Comparison of ENCODE assay signal across 11 mouse cellular contexts in the genomic region with DNA sequence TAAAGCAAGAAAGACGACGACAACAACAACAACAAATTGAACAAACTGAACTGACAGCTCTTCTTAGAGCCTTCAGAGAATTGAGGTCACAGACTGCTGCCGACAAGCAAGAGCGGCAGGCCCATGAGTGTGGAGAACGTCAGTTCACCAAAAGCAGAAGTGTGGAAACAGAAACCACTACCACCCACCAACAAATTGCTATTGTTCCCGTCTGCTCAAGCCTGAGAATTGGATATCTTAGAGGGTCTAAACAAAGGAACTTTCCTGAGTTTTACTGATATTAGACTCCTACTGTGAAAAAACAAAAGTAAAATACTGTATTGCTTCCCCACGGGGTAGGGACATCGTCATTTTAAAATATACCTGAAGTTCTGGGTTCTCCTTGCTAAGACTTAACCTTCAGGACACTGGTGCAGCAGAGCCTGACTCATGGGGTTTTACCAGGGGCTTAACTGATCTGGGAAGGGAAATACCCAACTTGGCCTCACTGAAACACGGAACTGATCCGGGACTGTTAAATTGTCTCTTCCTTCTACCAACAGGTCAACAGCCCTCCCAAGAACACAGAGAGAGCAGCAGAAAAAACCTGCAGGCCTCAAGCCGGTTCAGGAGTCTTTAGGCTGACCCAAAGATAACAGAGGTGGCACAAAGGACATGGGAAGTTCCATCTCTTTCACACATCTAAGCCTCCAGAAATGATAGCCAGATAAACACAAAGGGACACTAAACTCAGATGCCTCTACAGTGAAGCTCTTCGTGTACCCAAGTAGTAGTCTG.
A peak's percentile ranks its signal among the peaks of the same experiment; 100 is the strongest.
DNase-seq lines count a peak whose midpoint lies in the region; ATAC-seq and TF ChIP-seq lines count a peak whose summit lies in the region.
"Had no signal": no experiment of that assay in that cellular context is flagged by ENCODE, and none has a peak within 500 bp of the region (broad histone marks: within the 10 kb centered on the region; RNA-seq: fewer than 3 reads in every experiment).

No protein-coding gene starts in this region.

- DNase-seq in liver, adult 2 months (ENCODE audit: extremely low read depth, low read depth, low spot score), result peak; percentile 40
- DNase-seq in liver, result no peak
- peak; percentile 21 to 44 for DNase-seq in thymus, adult 18-20 months
- no peak for DNase-seq in midbrain, postnatal 0 days (ENCODE audit: low spot score)
- no peak for DNase-seq in frontal cortex, postnatal 25 days (ENCODE audit: low spot score in 2 of 2)
- no peak for DNase-seq in urinary bladder, postnatal 4 days (ENCODE audit: low spot score in 2 of 2)
- DNase-seq: kidney, adult 9 months had no signal

- no peak for TF ChIP-seq POLR2A in liver, adult 2 months (IDR thresholded peaks at IDR 0.05; ENCODE audit: extremely low read depth, insufficient read depth, low read length)

- no peak for TF ChIP-seq CTCF in liver, adult 2 months (IDR thresholded peaks at IDR 0.05; ENCODE audit: low read depth, low read length)
- no peak for TF ChIP-seq CTCF in midbrain, postnatal 0 days (IDR thresholded peaks at IDR 0.05)

- H3K4me1 ChIP-seq in liver, adult 2 months (ENCODE audit: control insufficient read depth, insufficient read depth, low read length), result no peaks in the 10 kb centered on the region
- no peaks in the 10 kb centered on the region; the same call in 1 of the 2 replicates for H3K4me1 ChIP-seq in midbrain, postnatal 0 days (ENCODE audit: insufficient read depth, low read length)

- H3K4me2 ChIP-seq in midbrain, postnatal 0 days (ENCODE audit: low read depth, low read length, poor library complexity, severe bottlenecking), result no peak overlapping the region
- H3K4me2 ChIP-seq: limb, embryonic 15.5 days; neural tube, embryonic 13.5 days had no signal

- H3K79me2 ChIP-seq in liver, adult 2 months (ENCODE audit: control insufficient read depth, insufficient read depth, low read length), result no peaks in the 10 kb centered on the region

- peak; percentile 29 for ATAC-seq in activated CD4-positive, CD25-positive, alpha-beta regulatory T cell, adult 4 months
- ATAC-seq in megakaryocyte, adult 5-6 weeks (ENCODE audit: poor library complexity, severe bottlenecking), result peak; percentile 64
- no peak for ATAC-seq in midbrain, postnatal 0 days (ENCODE audit: low FRiP score)

- no peak overlapping the region for H3K9ac ChIP-seq in liver, adult 2 months (ENCODE audit: low read depth, low read length)
- no peak overlapping the region for H3K9ac ChIP-seq in midbrain, postnatal 0 days (replicated peaks; ENCODE audit: low read length, poor library complexity, severe bottlenecking)
- H3K9ac ChIP-seq: limb, embryonic 15.5 days; neural tube, embryonic 13.5 days had no signal

- no peaks in the 10 kb centered on the region for H3K27me3 ChIP-seq in liver, adult 2 months (ENCODE audit: control insufficient read depth, insufficient read depth, low read length)
- no peaks in the 10 kb centered on the region for H3K27me3 ChIP-seq in midbrain, postnatal 0 days (ENCODE audit: insufficient read depth, low read length)
- H3K27me3 ChIP-seq: limb, embryonic 15.5 days; neural tube, embryonic 13.5 days had no signal

- peak overlapping the region; percentile 34 for H3K27ac ChIP-seq in liver, adult 2 months (replicated peaks; ENCODE audit: insufficient read depth, low read depth, low read length)
- H3K27ac ChIP-seq in midbrain, postnatal 0 days (ENCODE audit: low read depth, low read length), result no peak overlapping the region
- H3K27ac ChIP-seq: limb, embryonic 15.5 days; neural tube, embryonic 13.5 days had no signal

- no peaks in the 10 kb centered on the region for H3K9me3 ChIP-seq in midbrain, postnatal 0 days (ENCODE audit: low read length)
- H3K9me3 ChIP-seq: limb, embryonic 15.5 days; neural tube, embryonic 13.5 days had no signal

- H3K4me3 ChIP-seq in liver, adult 2 months (ENCODE audit: insufficient read depth, low read depth, low read length), result no peak overlapping the region
- no peak overlapping the region for H3K4me3 ChIP-seq in midbrain, postnatal 0 days (ENCODE audit: low read depth, low read length)
- H3K4me3 ChIP-seq: limb, embryonic 15.5 days; neural tube, embryonic 13.5 days had no signal

- no peaks in the 10 kb centered on the region for H3K36me3 ChIP-seq in liver, adult 2 months (ENCODE audit: control insufficient read depth, insufficient read depth, low read length)
- no peaks in the 10 kb centered on the region for H3K36me3 ChIP-seq in midbrain, postnatal 0 days (ENCODE audit: insufficient read depth, low read length)
- H3K36me3 ChIP-seq: limb, embryonic 15.5 days; neural tube, embryonic 13.5 days had no signal

- WGBS in liver, adult 2 months, result 85% methylated on average over 12 of the region's 12 CpGs
- 91% methylated on average over 12 of the region's 12 CpGs for WGBS in midbrain, postnatal 0 days

Comparison
In these comparisons a context has a peak if more than half of its experiments do, and no peak if none do; other contexts are left out.
1. DNase-seq: peak in liver, adult 2 months (single experiment) and thymus, adult 18-20 months (2 of 2); none in liver (single experiment), midbrain, postnatal 0 days (single experiment), frontal cortex, postnatal 25 days (0 of 2) and urinary bladder, postnatal 4 days (0 of 2).